In the genomic region with DNA sequence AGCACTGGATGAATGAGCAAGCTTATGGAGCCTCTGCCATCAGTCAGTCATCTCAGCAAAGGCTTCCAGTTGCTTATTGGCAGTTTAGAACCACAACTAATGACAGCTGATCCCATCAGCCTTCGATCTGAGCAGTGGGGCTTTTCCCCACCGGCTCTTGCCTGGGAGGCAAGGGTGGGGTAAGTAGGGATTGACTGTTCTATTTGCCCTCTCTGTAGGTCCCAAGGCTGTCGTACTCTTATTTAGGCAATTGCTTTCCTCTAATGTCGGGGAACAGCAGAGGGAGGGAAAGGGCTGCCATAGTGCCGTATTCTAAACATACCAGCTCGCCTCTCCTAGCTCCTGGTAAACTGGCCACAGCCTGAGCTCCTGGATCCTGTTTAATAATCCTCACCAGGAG, we compare ENCODE assay signal across 8 mouse cellular contexts. TPM values are rescaled to one million over a fixed set of nuclear protein-coding genes. Genes with fewer than 3 reads are reported as not detected.
DNase-seq lines count a peak whose midpoint lies in the region; ATAC-seq and TF ChIP-seq lines count a peak whose summit lies in the region.

Oser1 (minus strand) TSS at position 101 of the 400 bp plus-strand sequence.

- peaks cover 13% of the 10 kb centered on the region for H3K4me1 ChIP-seq in cerebellum, adult 2 months (ENCODE audit: control insufficient read depth, insufficient read depth, low read length)
- H3K4me1 ChIP-seq in hindbrain, embryonic 15.5 days (replicated peaks): peaks cover 17% of the 10 kb centered on the region
- peaks cover 10% of the 10 kb centered on the region for H3K4me1 ChIP-seq in liver, postnatal 0 days (ENCODE audit: insufficient read depth)

- H3K4me3 ChIP-seq in cerebellum, adult 2 months (replicated peaks; ENCODE audit: insufficient read depth, low read depth, low read length): no peak within 1 kb of the TSS
- no peak within 1 kb of the TSS for H3K4me3 ChIP-seq in hindbrain, embryonic 15.5 days
- no peak within 1 kb of the TSS for H3K4me3 ChIP-seq in liver, postnatal 0 days (ENCODE audit: low read depth, low read length)

- no peak within 1 kb of the TSS for H3K9ac ChIP-seq in hindbrain, embryonic 15.5 days
- H3K9ac ChIP-seq in liver, postnatal 0 days (replicated peaks): no peak within 1 kb of the TSS

- TF ChIP-seq CTCF in cerebellum, adult 2 months (IDR thresholded peaks at IDR 0.05; ENCODE audit: borderline replicate concordance, insufficient read depth, low read depth, low read length): no peak
- TF ChIP-seq CTCF in liver, postnatal 0 days (IDR thresholded peaks at IDR 0.05; ENCODE audit: low read depth): no peak

- TF ChIP-seq POLR2A in cerebellum, adult 2 months (IDR thresholded peaks at IDR 0.05; ENCODE audit: borderline replicate concordance, insufficient read depth, low read length): no peak

- WGBS in cerebellum, adult 2 months: 72% methylated on average over 6 of the region's 6 CpGs
- WGBS in hindbrain, embryonic 15.5 days: 88% methylated on average over 6 of the region's 6 CpGs
- 75% methylated on average over 6 of the region's 6 CpGs for WGBS in liver, postnatal 0 days (ENCODE audit: insufficient replicate concordance)

- H3K27me3 ChIP-seq in cerebellum, adult 2 months (ENCODE audit: control insufficient read depth, insufficient read depth, low read length): no peaks in the 10 kb centered on the region
- no peaks in the 10 kb centered on the region for H3K27me3 ChIP-seq in hindbrain, embryonic 15.5 days
- H3K27me3 ChIP-seq in liver, postnatal 0 days (ENCODE audit: insufficient read depth, low read length): no peaks in the 10 kb centered on the region

- H3K4me2 ChIP-seq in hindbrain, embryonic 15.5 days: no peak within 1 kb of the TSS
- H3K4me2 ChIP-seq in liver, postnatal 0 days (ENCODE audit: low read depth, low read length): no peak within 1 kb of the TSS

- H3K36me3 ChIP-seq in hindbrain, embryonic 15.5 days: 0 out of 2 replicates have a peak, but pooled peaks cover 4% of the 10 kb centered on the region
- H3K36me3 ChIP-seq in liver, postnatal 0 days (replicated peaks; ENCODE audit: insufficient read depth, low read length): no peaks in the 10 kb centered on the region

- no peak for ATAC-seq in cerebellum, adult (ENCODE audit: insufficient number of reproducible peaks, low FRiP score, low TSS enrichment)
- ATAC-seq in hindbrain, embryonic 15.5 days (ENCODE audit: low FRiP score, low read depth): no peak
- no peak for ATAC-seq in liver, postnatal 0 days

- TF ChIP-seq EP300 in liver, postnatal 0 days (IDR thresholded peaks at IDR 0.05; ENCODE audit: low read depth): no peak

- no peak within 1 kb of the TSS for H3K27ac ChIP-seq in cerebellum, adult 2 months (ENCODE audit: insufficient read depth, low read length)
- H3K27ac ChIP-seq in hindbrain, embryonic 15.5 days (replicated peaks): no peak within 1 kb of the TSS
- no peak within 1 kb of the TSS for H3K27ac ChIP-seq in liver, postnatal 0 days (ENCODE audit: low read depth)

- no peaks in the 10 kb centered on the region for H3K9me3 ChIP-seq in hindbrain, embryonic 15.5 days
- no peaks in the 10 kb centered on the region for H3K9me3 ChIP-seq in liver, postnatal 0 days (ENCODE audit: low read length)

- DNase-seq in cerebellum, adult 2 months: no peak
- DNase-seq in adrenal gland, postnatal 10 days: no peak
- DNase-seq in gastrocnemius, adult 8-10 months (ENCODE audit: low spot score in 2 of 2): no peak
- no peak for DNase-seq in liver, postnatal 0 days
- no peak for DNase-seq in spleen, postnatal 36 days (ENCODE audit: low spot score in 2 of 2)
- no peak for DNase-seq in T-cell, adult 2 months (ENCODE audit: low spot score)

RNA-seq across cellular contexts. Expression of gene Oser1, which starts in this region (rescaled TPM):
- polyA plus RNA-seq in cerebellum, adult 2 months (2012; rRNA removed): 37.7 and 39.4 TPM in 2 replicates
- 10 to 100 TPM; 34.6 to 34.8 TPM for total RNA-seq in adrenal gland, postnatal 10 days (2021)
- total RNA-seq in gastrocnemius, adult 8-10 months (2022): 10 to 100 TPM; 30.7 to 34.5 (median 32.9) TPM
- 72.1 and 78.6 TPM in 2 replicates for polyA plus RNA-seq in hindbrain, embryonic 15.5 days (2015; fragmentation: Nextera tagmentation; extraction: Ambion mirVana)
- 42.6 and 50.4 TPM in 2 replicates for polyA plus RNA-seq in liver, postnatal 0 days (2015; fragmentation: Nextera tagmentation; extraction: Ambion mirVana)
